Mouse (Mus musculus) heart, embryonic 16.5 days (tissue): Measurements from ENCODE around the gene Afg1l. TPM values are rescaled to one million over a fixed set of nuclear protein-coding genes. Genes with fewer than 3 reads are reported as not detected.

Experiments
- ATAC-seq: fragments of 200-750 bp; cut with Nextera tagmentation; replicated peaks from 2 replicates; pipeline ENCODE4 v1.8.0; 2017; ENCODE audit warnings: moderate number of reproducible peaks; ENCODE audit not compliant: insufficient read depth, low FRiP score; ENCODE audit errors: extremely low read depth
- H3K27ac ChIP-seq: fragments of 300-500 bp; sonication (generic); 2 replicates; pipeline ENCODE4 v1.5.1; 2014; ENCODE audit warnings: mild to moderate bottlenecking, low read length, control low read depth, moderate library complexity
- H3K27me3 ChIP-seq: fragments of 300-500 bp; sonication (generic); 2 replicates; pipeline ENCODE4 v1.6.1; 2014; ENCODE audit warnings: low read length, mixed read lengths; ENCODE audit not compliant: control insufficient read depth, insufficient read depth
- H3K36me3 ChIP-seq: fragments of 300-500 bp; sonication (generic); 2 replicates; pipeline ENCODE4 v1.6.1; 2014; ENCODE audit not compliant: control insufficient read depth, insufficient read depth
- H3K4me1 ChIP-seq: fragments of 300-500 bp; sonication (generic); 2 replicates; pipeline ENCODE4 v1.6.1; 2014; ENCODE audit warnings: low read length, mixed read lengths; ENCODE audit not compliant: control insufficient read depth, insufficient read depth
- H3K4me2 ChIP-seq: fragments of 300-500 bp; sonication (generic); 2 replicates; pipeline ENCODE4 v1.6.1; 2014; ENCODE audit warnings: low read depth, mild to moderate bottlenecking, control low read depth, low read length
- H3K4me3 ChIP-seq: fragments of 300-500 bp; sonication (generic); 2 replicates; pipeline ENCODE4 v1.5.1; 2014; ENCODE audit warnings: mild to moderate bottlenecking, control low read depth, low read length
- H3K9ac ChIP-seq: fragments of 300-500 bp; sonication (generic); 2 replicates; pipeline ENCODE4 v1.6.1; 2014; ENCODE audit warnings: low read length, control low read depth
- H3K9me3 ChIP-seq: fragments of 300-500 bp; sonication (generic); replicated peaks from 2 replicates; pipeline ENCODE4 v1.6.1; 2016; ENCODE audit warnings: low read length; ENCODE audit not compliant: control insufficient read depth
- whole genome bisulfite sequencing: fragments of 180-500 bp; shearing (Covaris S2); extraction: QIAGEN DNeasy Blood & Tissue Kit; methylation state at CpG from one replicate; pipeline ENCODE4 v1.1.7; 2014; 5-methylcytosine and 5-hydroxymethylcytosine counted together
- polyA plus RNA-seq: library from polyadenylated mRNA; unstranded; fragments of >200 nt; fragmentation: Nextera tagmentation; extraction: Ambion mirVana; gene quantifications from 2 replicates; pipeline ENCODE4 v1.2.1, GENCODE M21; 2015

Afg1l gene
- polyA plus RNA-seq, 1 experiment from 2014 or later: 22.1 TPM

DNA sequence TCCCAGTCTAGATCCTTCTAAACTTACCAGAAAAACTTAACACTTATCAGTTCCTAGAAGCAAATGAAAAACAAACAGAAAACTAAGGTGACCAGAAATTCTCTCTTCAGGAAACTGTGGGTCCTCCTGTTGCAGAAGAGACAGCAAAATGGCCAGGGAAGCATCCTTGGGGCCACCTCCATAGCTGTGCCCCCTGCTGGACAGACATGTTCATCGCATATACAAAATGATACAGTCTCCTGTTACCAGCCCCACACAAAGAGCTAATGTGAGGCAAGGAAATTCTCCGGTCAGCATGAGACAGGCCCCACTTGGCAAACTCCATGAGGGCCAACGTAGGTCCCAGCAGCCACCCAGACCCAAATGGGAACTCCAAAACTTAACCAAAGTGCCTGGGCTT lies 122.4 kb downstream of the Afg1l start:
- no peak overlapping the region for H3K4me3 ChIP-seq
- no peaks in the 10 kb centered on the region for H3K9me3 ChIP-seq
- WGBS: 75% methylated on average over 3 of the region's 3 CpGs
- no peak for ATAC-seq
- no peak overlapping the region for H3K4me2 ChIP-seq
- H3K36me3 ChIP-seq: peaks cover 2% of the 10 kb centered on the region; the same call in 1 of the 2 replicates
- H3K9ac ChIP-seq: no peak overlapping the region
- no peaks in the 10 kb centered on the region for H3K27me3 ChIP-seq
- no peak overlapping the region for H3K27ac ChIP-seq
- H3K4me1 ChIP-seq: no peaks in the 10 kb centered on the region

DNA sequence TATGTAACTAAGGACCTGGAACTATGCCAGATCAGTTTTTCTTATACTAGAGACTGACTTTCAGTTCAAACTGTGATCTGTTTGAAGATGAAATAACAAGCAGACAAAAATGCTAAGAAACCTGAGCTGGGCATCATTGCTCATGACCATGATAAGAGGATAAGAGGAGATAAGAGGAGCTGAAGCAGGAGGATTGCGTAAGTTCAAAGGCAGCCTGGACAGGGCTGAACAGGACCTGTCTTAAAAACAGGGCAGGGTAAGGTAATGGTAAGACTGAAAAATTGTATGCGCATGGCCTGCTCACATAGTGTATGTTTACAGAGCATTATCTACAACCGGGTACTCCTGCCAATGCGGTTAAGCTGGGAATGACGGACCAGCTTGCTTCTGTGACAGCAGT lies 130.4 kb downstream of the Afg1l start:
- WGBS: 53% methylated on average over 5 of the region's 5 CpGs
- H3K27me3 ChIP-seq: no peaks in the 10 kb centered on the region
- H3K27ac ChIP-seq: no peak overlapping the region
- no peak overlapping the region for H3K4me2 ChIP-seq
- H3K4me3 ChIP-seq: no peak overlapping the region
- peaks cover 2% of the 10 kb centered on the region; the same call in 1 of the 2 replicates for H3K36me3 ChIP-seq
- no peaks in the 10 kb centered on the region for H3K9me3 ChIP-seq
- no peak overlapping the region for H3K9ac ChIP-seq
- peaks cover 3% of the 10 kb centered on the region; the same call in 1 of the 2 replicates for H3K4me1 ChIP-seq
- no peak for ATAC-seq

DNA sequence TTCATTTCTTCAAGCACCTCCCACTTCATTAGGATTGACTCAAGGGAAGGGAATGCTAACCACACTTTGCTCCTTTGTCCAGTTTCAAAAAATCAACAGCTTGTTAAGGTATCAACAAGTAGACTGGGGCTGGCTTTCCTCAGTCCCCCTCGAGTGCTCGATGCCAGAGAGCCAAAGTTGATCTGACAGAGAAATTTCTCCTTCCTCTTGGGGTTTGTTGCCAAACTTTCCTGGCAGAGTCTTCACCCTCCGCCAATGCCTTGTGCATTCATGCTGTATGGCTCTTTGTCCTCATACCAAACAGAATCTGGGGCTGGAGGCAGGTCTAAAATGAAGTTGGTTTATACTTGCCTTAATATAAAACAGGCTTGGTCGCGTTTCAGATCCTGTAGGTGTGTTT lies 131.2 kb downstream of the Afg1l start:
- Histone ChIP-seq H3K4me1 (peaks cover 3% of the 10 kb centered on the region; the same call in 1 of the 2 replicates), H3K4me3 (no peak overlapping the region), H3K9me3 (no peaks in the 10 kb centered on the region), H3K4me2 (no peak overlapping the region), H3K9ac (no peak overlapping the region), H3K27me3 (no peaks in the 10 kb centered on the region), H3K36me3 (no peaks in the 10 kb centered on the region), H3K27ac (no peak overlapping the region)
- WGBS: 43% methylated on average over 5 of the region's 5 CpGs
- ATAC-seq: no peak

DNA sequence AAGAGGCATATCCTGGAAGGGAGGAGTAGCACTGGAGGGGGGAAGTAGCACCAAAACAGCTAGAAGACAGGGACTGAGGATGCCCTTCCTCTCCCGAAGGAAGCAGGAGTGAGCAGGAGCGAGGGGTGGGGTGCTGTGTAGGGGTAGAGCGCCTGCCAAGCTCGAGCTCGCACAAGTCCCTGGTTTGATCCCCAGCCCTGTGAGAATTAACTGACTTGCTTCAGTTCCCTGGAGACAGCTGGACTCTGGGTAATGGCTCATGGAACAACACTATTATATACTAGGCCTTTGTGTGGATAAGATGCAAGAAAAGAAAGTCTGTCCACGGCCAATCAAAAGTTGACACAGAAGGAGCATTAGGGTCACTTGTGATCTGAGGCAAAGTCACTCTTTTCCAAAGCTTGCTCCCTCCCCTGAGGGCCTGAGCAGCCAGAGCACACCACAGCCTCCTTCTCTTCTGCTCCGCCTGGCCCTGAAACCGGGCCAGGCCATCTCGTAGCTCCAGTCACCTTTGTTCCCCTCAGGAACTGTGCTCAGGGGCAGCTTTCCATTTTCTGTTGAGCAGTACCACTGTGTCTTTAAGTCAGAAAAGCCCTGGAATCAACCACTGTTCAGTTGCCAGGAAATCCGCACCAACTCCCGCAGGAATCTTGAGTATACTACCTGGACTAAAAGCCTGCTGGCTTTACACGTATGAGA lies 132.0 kb downstream of the Afg1l start:
- no peak overlapping the region for H3K9ac ChIP-seq
- no peaks in the 10 kb centered on the region for H3K36me3 ChIP-seq
- H3K27me3 ChIP-seq: no peaks in the 10 kb centered on the region
- no peaks in the 10 kb centered on the region for H3K9me3 ChIP-seq
- H3K4me2 ChIP-seq: no peak overlapping the region
- H3K4me3 ChIP-seq: no peak overlapping the region
- no peak overlapping the region for H3K27ac ChIP-seq
- no peak for ATAC-seq
- 77% methylated on average over 12 of the region's 12 CpGs for WGBS
- H3K4me1 ChIP-seq: peaks cover 3% of the 10 kb centered on the region; the same call in 1 of the 2 replicates

DNA sequence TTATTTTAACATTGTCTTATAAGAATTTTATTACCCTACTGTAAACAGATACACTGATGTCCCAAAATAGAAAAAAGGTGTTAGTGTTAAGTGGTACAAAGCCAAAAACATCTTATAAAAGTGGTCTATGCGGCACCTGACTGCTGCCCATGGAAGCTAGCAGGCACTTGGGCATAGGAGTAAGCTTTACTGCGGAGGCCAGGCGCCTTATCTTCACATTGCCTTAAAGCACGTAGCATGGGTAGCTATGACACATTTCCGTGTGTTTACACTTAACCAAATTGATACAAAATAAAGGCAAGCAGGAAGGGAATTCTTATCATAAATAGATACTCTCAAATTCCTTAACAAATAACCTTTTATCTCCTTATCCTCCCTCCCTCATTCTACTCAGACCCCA lies 135.7 kb downstream of the Afg1l start:
- no peak overlapping the region for H3K9ac ChIP-seq
- H3K36me3 ChIP-seq: no peaks in the 10 kb centered on the region; the same call in 1 of the 2 replicates
- WGBS: 67% methylated on average over 5 of the region's 5 CpGs

DNA sequence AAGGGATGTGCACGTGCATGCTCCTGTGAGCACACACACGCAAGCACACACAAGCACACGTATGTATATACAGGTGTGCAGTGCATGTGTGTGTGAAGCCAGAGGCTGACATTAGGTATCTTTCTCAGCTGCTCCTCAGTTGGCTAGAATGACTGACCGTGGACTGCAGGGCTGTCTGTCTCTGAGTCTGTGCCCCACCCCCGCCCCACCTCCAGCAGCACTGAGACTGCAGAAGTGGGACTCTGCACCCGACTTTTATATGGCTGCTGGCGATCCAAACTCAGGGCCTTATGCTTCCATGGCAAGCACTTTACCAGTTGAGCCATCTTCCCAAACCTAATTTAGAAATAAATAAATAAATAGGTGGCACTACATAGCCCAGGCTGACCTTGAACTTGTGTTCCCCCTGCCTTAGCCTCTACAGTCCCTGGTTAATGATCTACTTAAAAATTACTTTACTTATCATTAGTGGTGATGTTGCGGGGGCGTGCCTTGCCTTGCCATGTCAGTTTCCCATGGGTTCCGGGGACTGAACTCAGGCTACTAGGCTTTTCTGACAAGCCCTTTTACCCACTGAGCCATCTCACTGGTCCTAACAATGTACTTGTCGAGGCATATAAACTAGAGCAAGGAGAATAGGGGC lies 136.4 kb downstream of the Afg1l start:
- Histone ChIP-seq H3K27me3 (no peaks in the 10 kb centered on the region), H3K4me3 (no peak overlapping the region), H3K9ac (no peak overlapping the region), H3K4me1 (0 out of 2 replicates have a peak, but pooled peaks cover 2% of the 10 kb centered on the region), H3K9me3 (no peaks in the 10 kb centered on the region), H3K4me2 (no peak overlapping the region), H3K36me3 (no peaks in the 10 kb centered on the region; the same call in 1 of the 2 replicates), H3K27ac (no peak overlapping the region)
- ATAC-seq: no peak
- 77% methylated on average over 11 of the region's 11 CpGs for WGBS

More for the DNA sequence above, 135.7 kb downstream of the Afg1l start:
- no peak overlapping the region for H3K4me3 ChIP-seq
- no peaks in the 10 kb centered on the region for H3K27me3 ChIP-seq
- no peak overlapping the region for H3K4me2 ChIP-seq
- H3K4me1 ChIP-seq: 0 out of 2 replicates have a peak, but pooled peaks cover 2% of the 10 kb centered on the region
- H3K27ac ChIP-seq: no peak overlapping the region
- H3K9me3 ChIP-seq: no peaks in the 10 kb centered on the region
- no peak for ATAC-seq

DNA sequence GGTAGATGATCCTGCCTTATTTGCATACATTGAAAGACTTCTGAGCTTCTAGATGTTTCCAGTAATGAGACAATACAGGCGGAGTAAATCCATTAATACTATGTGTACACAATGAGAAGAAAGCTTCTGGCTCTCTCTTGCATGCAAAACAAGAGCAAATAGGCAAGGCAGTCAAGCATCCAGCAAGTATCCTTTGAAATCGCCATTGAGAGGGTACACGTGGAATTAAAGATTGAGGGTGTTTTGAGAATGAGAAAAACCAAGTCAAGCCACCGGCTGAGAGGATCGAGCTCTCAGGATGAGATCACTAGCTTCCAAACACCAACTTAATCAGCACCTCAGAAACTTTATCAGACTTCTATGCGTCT lies 138.0 kb downstream of the Afg1l start:
- Histone ChIP-seq H3K27ac (no peak overlapping the region), H3K4me2 (no peak overlapping the region), H3K27me3 (no peaks in the 10 kb centered on the region), H3K36me3 (no peaks in the 10 kb centered on the region; the same call in 1 of the 2 replicates), H3K4me3 (no peak overlapping the region), H3K9me3 (no peaks in the 10 kb centered on the region), H3K9ac (no peak overlapping the region), H3K4me1 (0 out of 2 replicates have a peak, but pooled peaks cover 2% of the 10 kb centered on the region)
- no peak for ATAC-seq
- 37% methylated on average over 6 of the region's 6 CpGs for WGBS

DNA sequence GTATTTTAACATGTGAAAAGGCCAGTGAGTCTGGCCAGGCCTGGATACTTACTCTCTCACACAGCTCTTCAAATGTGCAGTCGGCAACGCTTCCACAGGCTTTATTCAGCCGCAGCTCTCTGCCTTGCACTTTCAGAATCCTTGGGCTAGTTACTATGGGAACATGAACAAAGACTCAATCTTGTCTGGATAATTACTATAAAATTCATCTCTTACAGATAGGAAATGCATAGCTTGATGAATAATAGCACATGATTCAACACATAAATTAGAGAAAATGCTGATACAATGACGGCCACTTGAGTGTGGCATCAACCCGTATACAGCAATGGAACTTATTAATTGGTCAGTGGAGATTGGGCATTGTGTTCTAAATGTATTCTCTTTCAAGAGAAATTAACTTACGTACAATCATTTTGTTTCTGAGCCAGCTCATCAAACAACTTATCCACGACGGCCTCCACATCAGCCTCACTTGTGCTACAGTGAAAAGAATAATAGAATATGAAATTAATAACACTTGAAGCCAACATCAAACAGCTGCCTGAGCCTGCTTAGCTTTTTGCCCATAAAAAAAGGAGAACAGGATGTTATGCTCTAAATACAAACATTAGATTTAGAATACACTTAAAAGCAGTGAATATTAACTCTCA lies 138.5 kb downstream of the Afg1l start:
- ATAC-seq: no peak
- WGBS: 83% methylated on average over 8 of the region's 8 CpGs
- H3K27me3 ChIP-seq: no peaks in the 10 kb centered on the region

DNA sequence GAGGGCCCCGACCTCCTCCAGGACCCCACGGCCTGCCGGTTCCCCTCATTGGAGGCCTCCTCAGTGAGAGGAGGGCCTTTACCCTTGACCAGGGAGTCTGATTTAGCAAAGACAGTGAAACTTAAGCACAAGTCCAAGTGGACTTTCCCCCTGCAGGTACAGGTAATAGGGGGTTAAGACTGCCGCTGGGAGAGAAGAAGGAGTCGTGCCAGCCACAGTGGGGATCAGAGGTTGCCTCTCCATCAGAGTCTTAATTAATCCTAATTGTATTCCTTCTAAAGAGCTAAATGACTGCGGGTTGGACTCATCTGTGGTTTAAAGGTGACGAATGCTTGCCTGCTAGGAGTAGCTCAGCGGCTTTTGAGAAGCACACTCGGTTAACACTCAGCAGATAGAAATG lies 139.9 kb downstream of the Afg1l start:
- WGBS: 83% methylated on average over 9 of the region's 9 CpGs
- Histone ChIP-seq H3K4me3 (no peak overlapping the region), H3K9ac (no peak overlapping the region), H3K4me2 (no peak overlapping the region), H3K27ac (no peak overlapping the region), H3K36me3 (no peaks in the 10 kb centered on the region; the same call in 1 of the 2 replicates), H3K9me3 (no peaks in the 10 kb centered on the region), H3K27me3 (no peaks in the 10 kb centered on the region), H3K4me1 (0 out of 2 replicates have a peak, but pooled peaks cover 2% of the 10 kb centered on the region)
- no peak for ATAC-seq

More for the DNA sequence above, 138.5 kb downstream of the Afg1l start:
- H3K4me2 ChIP-seq: no peak overlapping the region
- no peaks in the 10 kb centered on the region for H3K9me3 ChIP-seq
- H3K36me3 ChIP-seq: no peaks in the 10 kb centered on the region; the same call in 1 of the 2 replicates
- no peak overlapping the region for H3K4me3 ChIP-seq
- H3K4me1 ChIP-seq: 0 out of 2 replicates have a peak, but pooled peaks cover 2% of the 10 kb centered on the region
- H3K9ac ChIP-seq: no peak overlapping the region
- H3K27ac ChIP-seq: no peak overlapping the region
